Mouse (Mus musculus) cerebellum, adult 11-12 months (tissue): ENCODE measurements around the gene Lpin2.

Experiments used
- DNase-seq: peaks from one replicate; pipeline ENCODE4 v3.0.0; 2022

The Lpin2 gene

GRCm38 (mm10) chr17:71265336-71266051 lies 83.1 kb downstream of the Lpin2 start:
- DNase-seq, result no peak

GRCm38 (mm10) chr17:71267374-71267773 lies 85.0 kb downstream of the Lpin2 start:
- no peak for DNase-seq

- no peak for DNase-seq
These were observed 85.8 kb downstream of the Lpin2 start for GRCm38 (mm10) chr17:71268152-71268551.

GRCm38 (mm10) chr17:71268599-71268998 lies 86.2 kb downstream of the Lpin2 start:
- no peak for DNase-seq

- no peak for DNase-seq
These were observed 91.5 kb downstream of the Lpin2 start for GRCm38 (mm10) chr17:71273901-71274300.

- DNase-seq, result no peak
These were observed 94.4 kb downstream of the Lpin2 start for GRCm38 (mm10) chr17:71276771-71277170.

GRCm38 (mm10) chr17:71277701-71278491 lies 95.5 kb downstream of the Lpin2 start:
- DNase-seq, result no peak

- no peak for DNase-seq
These were observed 100.4 kb downstream of the Lpin2 start for GRCm38 (mm10) chr17:71282716-71283115.

- DNase-seq, result no peak
These were observed 100.9 kb downstream of the Lpin2 start for GRCm38 (mm10) chr17:71283237-71283636.

- no peak for DNase-seq
These were observed 102.5 kb downstream of the Lpin2 start for GRCm38 (mm10) chr17:71284890-71285289.

- DNase-seq, result no peak
These were observed 103.6 kb downstream of the Lpin2 start for GRCm38 (mm10) chr17:71285929-71286328.

- no peak for DNase-seq
These were observed 105.2 kb downstream of the Lpin2 start for GRCm38 (mm10) chr17:71287586-71287985.

GRCm38 (mm10) chr17:71288145-71288758 lies 105.9 kb downstream of the Lpin2 start:
- DNase-seq, result no peak

GRCm38 (mm10) chr17:71288808-71289548 lies 106.6 kb downstream of the Lpin2 start:
- DNase-seq, result no peak

- no peak for DNase-seq
These were observed 107.3 kb downstream of the Lpin2 start for GRCm38 (mm10) chr17:71289572-71290176.

- no peak for DNase-seq
These were observed 108.4 kb downstream of the Lpin2 start for GRCm38 (mm10) chr17:71290486-71291410.

GRCm38 (mm10) chr17:71291897-71292420 lies 109.6 kb downstream of the Lpin2 start:
- DNase-seq, result no peak

- DNase-seq, result no peak
These were observed 110.5 kb downstream of the Lpin2 start for GRCm38 (mm10) chr17:71292897-71293296.

- no peak for DNase-seq
These were observed 112.2 kb downstream of the Lpin2 start for GRCm38 (mm10) chr17:71294570-71294969.
